Mouse (Mus musculus) frontal cortex, postnatal 14 days (tissue): Measurements from ENCODE around the gene Slc9a1.

Source experiments
- DNase-seq, 2 experiments: peaks; one replicate each; pipeline ENCODE4 v3.0.0; 2022; ENCODE audit warnings: low spot score in 2 of 2

Gene Slc9a1

DNA sequence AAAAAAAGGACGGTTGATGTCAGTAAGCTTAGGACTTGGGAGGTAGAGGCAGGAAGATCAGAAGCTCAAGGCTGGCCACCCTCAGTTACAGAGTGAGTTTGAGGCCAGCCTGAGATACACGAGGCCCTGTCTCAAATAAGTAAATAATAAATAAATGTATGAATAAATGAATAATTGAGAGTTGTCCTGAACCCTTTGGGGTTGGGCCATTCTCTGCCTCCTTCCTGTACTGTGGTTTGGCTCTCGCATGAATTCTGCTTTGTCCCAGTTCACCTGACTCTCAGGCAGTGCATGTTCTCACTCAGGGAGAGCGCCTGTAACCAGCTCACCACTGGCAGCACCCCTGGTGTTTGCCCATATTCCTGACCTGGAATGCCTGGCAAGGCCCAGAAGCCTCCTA lies 4.5 kb downstream of the Slc9a1 start:
- no peak for DNase-seq

- DNase-seq = no peak
These were observed 6.5 kb downstream of the Slc9a1 start for GRCm38 (mm10) chr4:133375812-133376577.

DNA sequence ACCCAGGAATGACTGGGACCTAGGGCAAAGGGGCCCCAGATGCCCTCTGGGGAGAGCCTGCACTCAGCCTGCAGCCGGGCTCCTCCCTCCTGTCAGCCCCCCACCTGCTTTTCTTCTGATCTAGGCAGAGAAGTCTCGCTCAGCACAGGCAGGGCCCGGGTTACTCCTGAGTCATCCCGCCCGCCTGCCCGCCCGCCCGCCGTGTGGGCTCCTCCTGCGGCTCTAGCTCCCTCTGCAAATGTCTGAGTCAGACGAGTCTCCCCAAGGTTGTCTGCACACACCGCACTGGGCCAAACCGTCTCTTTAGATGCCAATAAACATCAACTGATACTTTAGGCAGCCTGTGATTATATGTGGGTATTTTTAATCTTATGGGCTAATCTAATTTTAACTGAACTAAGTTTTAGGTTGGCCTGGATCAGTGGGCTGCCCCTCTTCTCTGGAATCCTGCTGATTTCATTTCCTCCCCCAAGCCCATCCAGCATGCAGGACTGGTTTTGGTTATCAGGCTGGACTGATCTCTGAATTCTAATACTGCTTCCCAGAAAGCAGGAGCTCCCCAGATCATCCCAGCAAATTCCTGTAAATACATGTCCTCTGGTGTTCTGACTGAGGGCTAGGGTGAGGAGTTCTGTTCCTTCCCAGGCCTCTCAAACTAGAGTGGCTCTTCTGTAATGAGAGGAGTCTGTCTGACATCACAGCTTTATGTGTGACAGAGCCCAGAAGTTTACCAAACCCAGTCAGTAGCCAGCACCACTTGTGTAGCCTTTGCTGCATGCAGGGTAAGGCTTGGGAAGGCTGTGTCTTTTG lies 8.9 kb downstream of the Slc9a1 start:
- DNase-seq = no peak

DNA sequence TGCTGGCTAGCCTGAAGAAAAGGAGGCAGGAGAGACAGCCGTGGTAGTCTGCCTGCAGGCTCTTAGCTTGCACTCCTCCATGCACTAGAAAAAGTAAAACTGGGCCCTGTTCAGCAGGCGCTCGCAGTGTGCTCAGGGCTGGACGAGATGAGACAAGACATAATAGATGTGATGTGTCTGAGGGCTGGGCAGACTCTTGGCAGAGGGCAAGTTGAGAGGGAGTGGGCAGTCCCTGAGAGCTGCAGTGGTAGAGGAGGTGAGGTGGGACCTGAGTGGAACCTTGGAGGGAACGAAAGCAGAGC lies 9.5 kb downstream of the Slc9a1 start:
- DNase-seq = no peak

- no peak for DNase-seq
These were observed 10.4 kb downstream of the Slc9a1 start for GRCm38 (mm10) chr4:133379861-133380260.

GRCm38 (mm10) chr4:133380532-133380931 lies 11.0 kb downstream of the Slc9a1 start:
- no peak for DNase-seq

- DNase-seq = no peak
These were observed 11.6 kb downstream of the Slc9a1 start for GRCm38 (mm10) chr4:133381141-133381540.

DNA sequence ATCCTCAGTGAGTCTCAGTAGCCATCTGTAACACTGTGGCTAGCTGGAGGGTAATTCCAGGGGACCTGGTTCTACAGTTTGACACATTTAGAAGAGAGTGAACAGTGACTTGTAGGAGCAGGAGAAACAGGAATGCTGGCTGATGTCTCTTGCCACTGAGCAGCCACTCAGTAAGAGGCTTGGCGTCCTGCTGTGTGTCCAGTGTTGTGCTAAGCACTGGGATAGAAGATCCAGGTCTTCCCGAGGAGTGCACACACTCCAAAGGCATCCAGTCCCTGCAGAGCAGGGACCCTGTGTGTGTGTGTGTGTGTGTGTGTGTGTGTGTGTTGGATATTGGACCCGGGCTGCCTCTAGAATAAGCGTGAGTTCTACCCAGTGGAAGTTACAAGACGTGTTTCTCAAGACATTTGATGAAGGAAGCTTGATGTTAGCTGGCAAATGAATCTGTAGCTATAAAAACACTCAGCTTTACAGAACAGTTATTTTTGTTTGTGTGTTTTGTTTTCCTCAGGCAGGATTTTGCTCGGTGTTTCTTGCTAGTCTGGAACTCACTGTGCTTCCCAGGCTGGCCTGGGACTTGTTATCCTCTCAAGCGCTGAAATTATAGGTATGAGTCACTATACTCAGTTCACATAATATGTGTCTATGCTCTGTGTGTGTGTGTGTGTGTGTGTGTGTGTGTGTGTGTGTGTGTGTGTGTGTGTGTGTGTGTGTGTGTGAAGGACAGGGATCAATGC lies 16.7 kb downstream of the Slc9a1 start:
- DNase-seq = no peak

DNA sequence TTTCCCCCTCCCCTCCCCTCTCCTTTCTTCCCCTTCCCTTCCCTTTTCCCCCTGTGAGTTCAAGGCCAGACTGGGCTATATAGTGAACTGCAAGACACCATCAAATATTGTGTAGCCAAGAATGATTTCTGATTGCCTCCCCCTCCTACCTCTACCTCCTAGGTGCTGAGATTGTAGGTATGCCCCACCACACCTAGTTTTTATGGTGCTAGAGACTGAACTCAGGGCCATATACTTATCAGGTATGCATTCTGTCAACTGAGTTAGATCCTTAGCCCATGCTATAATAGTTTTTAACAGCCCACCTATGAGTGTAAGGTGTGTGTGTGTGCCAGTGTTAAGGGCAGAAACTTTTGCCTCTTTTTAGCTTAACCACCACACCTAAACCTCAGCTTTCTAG lies 17.5 kb downstream of the Slc9a1 start:
- DNase-seq = no peak

DNA sequence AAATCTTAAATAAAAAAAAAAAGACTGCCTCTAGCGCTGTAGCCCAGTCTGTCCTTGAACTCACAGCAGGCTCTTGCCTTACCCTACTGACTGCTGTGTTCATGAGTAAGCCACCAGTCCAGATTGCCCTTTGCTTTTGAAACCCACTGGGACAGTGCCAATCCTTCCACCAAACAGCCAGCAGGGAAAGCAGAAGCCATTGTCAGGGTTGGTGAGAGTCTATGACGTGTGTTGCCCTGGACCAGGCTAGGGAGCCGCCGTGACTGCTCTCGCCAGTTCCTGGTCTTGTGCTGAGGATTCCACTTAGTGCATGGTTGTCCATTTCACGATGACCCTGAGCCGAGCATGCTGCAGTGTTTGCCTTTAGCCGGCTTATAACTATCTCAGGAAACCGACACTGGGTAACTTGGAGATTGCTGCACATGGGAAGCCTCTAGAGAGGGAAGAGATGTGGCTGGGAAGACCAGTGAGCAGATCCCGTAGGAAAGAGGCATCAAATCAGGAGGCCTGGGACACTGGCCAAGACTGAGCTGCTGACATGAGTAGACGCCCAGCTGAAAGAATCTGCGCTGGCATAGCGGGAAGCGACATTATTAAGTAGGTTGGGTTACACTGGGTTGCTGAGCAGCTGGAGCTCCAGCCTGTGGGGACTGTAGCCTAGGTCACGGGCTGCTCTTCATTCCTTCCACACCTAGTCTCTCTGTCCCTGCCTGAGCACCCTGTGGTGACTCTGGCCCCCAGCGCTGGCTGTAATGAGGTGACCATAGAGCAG lies 19.5 kb downstream of the Slc9a1 start:
- peak in 1 of 2 experiments; percentile 10 for DNase-seq

DNA sequence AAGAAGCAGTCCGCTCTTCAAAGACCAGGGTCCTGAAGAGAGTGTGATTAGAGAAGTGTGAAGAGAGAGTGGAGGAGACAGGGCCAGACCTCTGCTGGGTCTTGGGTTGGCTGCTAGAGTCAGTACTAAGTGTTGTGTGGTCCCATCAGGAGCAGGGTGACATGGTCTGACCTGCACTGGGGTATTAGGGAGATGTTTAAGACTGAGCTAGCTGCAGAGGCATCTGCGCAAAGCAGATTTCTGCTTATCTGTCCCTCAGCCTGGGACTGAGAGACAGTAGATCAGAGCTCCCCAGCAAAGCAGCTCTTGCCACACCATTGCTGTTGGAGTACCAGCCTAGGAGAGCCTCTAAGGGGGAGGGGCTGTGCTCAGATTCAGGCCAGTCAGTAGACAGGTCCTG lies 20.5 kb downstream of the Slc9a1 start:
- no peak for DNase-seq

- no peak for DNase-seq
These were observed 21.1 kb downstream of the Slc9a1 start for GRCm38 (mm10) chr4:133390585-133390984.

- DNase-seq = no peak
These were observed 21.9 kb downstream of the Slc9a1 start for GRCm38 (mm10) chr4:133391185-133392040.

- no peak for DNase-seq
These were observed 25.6 kb downstream of the Slc9a1 start for GRCm38 (mm10) chr4:133394981-133395573.

DNA sequence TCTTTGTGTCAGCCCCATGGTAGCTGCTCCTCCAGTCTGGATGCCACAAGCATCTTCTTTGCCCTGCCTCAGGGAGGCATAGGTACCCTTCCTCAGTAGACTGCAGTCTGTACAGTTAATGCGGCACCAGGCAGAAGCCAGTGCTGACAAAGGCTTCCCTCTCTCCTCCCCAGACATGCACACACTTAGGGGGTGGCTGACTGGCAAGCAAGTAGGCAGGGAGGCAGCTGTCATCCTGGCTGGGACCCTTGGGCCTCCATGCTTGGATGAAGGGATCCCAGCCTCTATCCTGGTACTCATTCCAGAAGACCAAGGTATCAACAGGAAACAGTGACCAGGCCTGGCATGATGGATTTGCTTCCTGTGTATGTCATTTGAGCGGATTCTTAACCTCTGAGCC lies 26.6 kb downstream of the Slc9a1 start:
- no peak for DNase-seq

GRCm38 (mm10) chr4:133397299-133397698 lies 27.8 kb downstream of the Slc9a1 start:
- DNase-seq = no peak

- DNase-seq = no peak
These were observed 28.5 kb downstream of the Slc9a1 start for GRCm38 (mm10) chr4:133397961-133398360.

- no peak for DNase-seq
These were observed 29.1 kb downstream of the Slc9a1 start for GRCm38 (mm10) chr4:133398619-133399018.

- no peak for DNase-seq
These were observed 30.0 kb downstream of the Slc9a1 start for GRCm38 (mm10) chr4:133399509-133399908.

- DNase-seq = no peak
These were observed 30.6 kb downstream of the Slc9a1 start for GRCm38 (mm10) chr4:133400098-133400497.
